11 mouse cellular contexts compared by ENCODE assay signal in the genomic region with DNA sequence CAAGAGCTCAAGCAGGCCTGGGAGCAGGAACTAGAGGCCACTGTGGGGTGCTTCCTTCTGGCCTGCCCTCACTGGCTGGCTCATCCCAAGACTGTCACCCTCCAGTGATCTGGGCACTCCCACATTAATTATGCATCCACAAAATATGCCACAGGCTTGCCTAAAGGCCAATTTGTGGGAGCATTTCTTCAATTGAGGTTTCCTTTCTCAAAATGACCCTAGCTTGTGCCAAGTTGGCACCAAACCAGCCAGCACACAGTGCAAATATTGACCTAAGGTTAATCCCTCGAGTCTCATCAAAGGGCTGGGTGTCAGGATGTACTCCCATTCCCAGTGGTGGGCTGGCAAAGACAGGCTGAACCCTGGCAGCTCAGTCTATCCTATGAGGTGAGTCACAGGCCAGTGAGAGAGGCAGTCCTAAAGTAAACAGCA.
DNase-seq lines count a peak whose midpoint lies in the region; ATAC-seq and TF ChIP-seq lines count a peak whose summit lies in the region.
"Had no signal": no experiment of that assay in that cellular context is flagged by ENCODE, and none has a peak within 500 bp of the region (broad histone marks: within the 10 kb centered on the region; RNA-seq: fewer than 3 reads in every experiment).

No protein-coding gene starts in this region.

- WGBS in midbrain, embryonic 13.5 days = 22% methylated on average over 1 of the region's 1 CpGs
- WGBS in midbrain, embryonic 15.5 days = 15% methylated on average over 1 of the region's 1 CpGs
- WGBS in kidney, embryonic 16.5 days = 5% methylated on average over 1 of the region's 1 CpGs
- WGBS in midbrain, postnatal 0 days = 15% methylated on average over 1 of the region's 1 CpGs

- no peak overlapping the region for H3K9ac ChIP-seq in midbrain, embryonic 13.5 days (replicated peaks)
- H3K9ac ChIP-seq in midbrain, embryonic 15.5 days = no peak overlapping the region
- H3K9ac ChIP-seq in kidney, embryonic 16.5 days (replicated peaks; ENCODE audit: low read length) = no peak overlapping the region
- no peak overlapping the region for H3K9ac ChIP-seq in midbrain, postnatal 0 days (replicated peaks; ENCODE audit: low read length, poor library complexity, severe bottlenecking)

- DNase-seq in adrenal gland, postnatal 25 days = peak; percentile 41
- DNase-seq in midbrain, postnatal 0 days (ENCODE audit: low spot score) = peak; percentile 25
- DNase-seq in spleen, postnatal 4 days (ENCODE audit: low spot score in 2 of 2) = no peak
- DNase-seq in thymus, postnatal 36 days = no peak
- DNase-seq in natural killer cell, adult 2 months (ENCODE audit: low spot score in 2 of 2) = no peak
- DNase-seq: cerebellum, adult 18-20 months; thymus, adult 2 months had no signal

- H3K36me3 ChIP-seq in midbrain, embryonic 13.5 days = no peaks in the 10 kb centered on the region
- H3K36me3 ChIP-seq in midbrain, embryonic 15.5 days (replicated peaks) = no peaks in the 10 kb centered on the region
- no peaks in the 10 kb centered on the region for H3K36me3 ChIP-seq in kidney, embryonic 16.5 days (ENCODE audit: insufficient read depth, low read length)
- H3K36me3 ChIP-seq in midbrain, postnatal 0 days (ENCODE audit: insufficient read depth, low read length) = no peaks in the 10 kb centered on the region

- H3K4me1 ChIP-seq in midbrain, embryonic 13.5 days (replicated peaks) = peaks cover 4% of the 10 kb centered on the region; the same call in 1 of the 2 replicates
- 0 out of 2 replicates have a peak, but pooled peaks cover 5% of the 10 kb centered on the region for H3K4me1 ChIP-seq in midbrain, embryonic 15.5 days
- 0 out of 2 replicates have a peak, but pooled peaks cover 2% of the 10 kb centered on the region for H3K4me1 ChIP-seq in kidney, embryonic 16.5 days (ENCODE audit: insufficient read depth, low read length)
- H3K4me1 ChIP-seq in midbrain, postnatal 0 days (ENCODE audit: insufficient read depth, low read length) = no peaks in the 10 kb centered on the region

- TF ChIP-seq CTCF in midbrain, postnatal 0 days (IDR thresholded peaks at IDR 0.05) = no peak

- no peak overlapping the region for H3K27ac ChIP-seq in midbrain, embryonic 13.5 days
- H3K27ac ChIP-seq in midbrain, embryonic 15.5 days = no peak overlapping the region
- H3K27ac ChIP-seq in kidney, embryonic 16.5 days (ENCODE audit: low read length) = no peak overlapping the region
- no peak overlapping the region for H3K27ac ChIP-seq in midbrain, postnatal 0 days (ENCODE audit: low read depth, low read length)

- H3K4me2 ChIP-seq in midbrain, embryonic 13.5 days (replicated peaks) = no peak overlapping the region
- no peak overlapping the region for H3K4me2 ChIP-seq in midbrain, embryonic 15.5 days
- H3K4me2 ChIP-seq in kidney, embryonic 16.5 days (replicated peaks; ENCODE audit: low read depth, low read length) = no peak overlapping the region
- no peak overlapping the region for H3K4me2 ChIP-seq in midbrain, postnatal 0 days (ENCODE audit: low read depth, low read length, poor library complexity, severe bottlenecking)

- H3K27me3 ChIP-seq in midbrain, embryonic 13.5 days = no peaks in the 10 kb centered on the region
- H3K27me3 ChIP-seq in midbrain, embryonic 15.5 days (replicated peaks) = no peaks in the 10 kb centered on the region
- no peaks in the 10 kb centered on the region for H3K27me3 ChIP-seq in kidney, embryonic 16.5 days (ENCODE audit: insufficient read depth, low read length)
- H3K27me3 ChIP-seq in midbrain, postnatal 0 days (ENCODE audit: insufficient read depth, low read length) = no peaks in the 10 kb centered on the region

- no peaks in the 10 kb centered on the region for H3K9me3 ChIP-seq in midbrain, embryonic 13.5 days
- no peaks in the 10 kb centered on the region for H3K9me3 ChIP-seq in midbrain, embryonic 15.5 days
- H3K9me3 ChIP-seq in kidney, embryonic 16.5 days (ENCODE audit: low read length) = no peaks in the 10 kb centered on the region
- no peaks in the 10 kb centered on the region for H3K9me3 ChIP-seq in midbrain, postnatal 0 days (ENCODE audit: low read length)

- no peak overlapping the region for H3K4me3 ChIP-seq in midbrain, embryonic 13.5 days (replicated peaks)
- no peak overlapping the region for H3K4me3 ChIP-seq in midbrain, embryonic 15.5 days
- H3K4me3 ChIP-seq in kidney, embryonic 16.5 days (ENCODE audit: low read length) = no peak overlapping the region
- H3K4me3 ChIP-seq in midbrain, postnatal 0 days (ENCODE audit: low read depth, low read length) = no peak overlapping the region
- H3K4me3 ChIP-seq: erythroblast, embryonic 14.5 days had no signal

- ATAC-seq in midbrain, embryonic 13.5 days = peak; percentile 63
- ATAC-seq in midbrain, embryonic 15.5 days (replicated peaks) = no peak
- ATAC-seq in kidney, embryonic 16.5 days (ENCODE audit: low FRiP score, low TSS enrichment) = peak; percentile 82; the same call in 1 of the 2 replicates
- no peak for ATAC-seq in midbrain, postnatal 0 days (ENCODE audit: low FRiP score)

Comparison
In these comparisons a context has a peak if more than half of its experiments do, and no peak if none do; other contexts are left out.
1. ATAC-seq: peak in midbrain, embryonic 13.5 days (single experiment) and kidney, embryonic 16.5 days (single experiment); none in midbrain, embryonic 15.5 days (single experiment) and midbrain, postnatal 0 days (single experiment).
2. DNase-seq: peak in adrenal gland, postnatal 25 days (single experiment) and midbrain, postnatal 0 days (single experiment); none in spleen, postnatal 4 days (0 of 2), thymus, postnatal 36 days (0 of 2) and natural killer cell, adult 2 months (0 of 2).